Mouse (Mus musculus) bone marrow, adult 2 months (tissue): ENCODE results near the gene Npr2.
"Not testable (repeated sequence)": the region's sequence is repeated elsewhere in the genome, so short reads cannot be mapped to it uniquely, and the experiment has no call there.

Experiments used
- CTCF ChIP-seq: fragments of 200-500 bp; IDR thresholded peaks from 2 replicates; pipeline ENCODE4 v1.5.1; 2011; ENCODE audit warnings: low read length, control low read depth; ENCODE audit not compliant: control insufficient read depth, insufficient read depth
- POLR2A ChIP-seq: fragments of 200-500 bp; IDR thresholded peaks from 2 replicates; pipeline ENCODE4 v1.6.1; 2011; ENCODE audit warnings: low read depth, mild to moderate bottlenecking, control low read depth, low read length, borderline replicate concordance; ENCODE audit not compliant: control insufficient read depth

- not testable (repeated sequence) for TF ChIP-seq CTCF, POLR2A
Measured at GRCm38 (mm10) chr4:43596597-43596996, 35.1 kb upstream of the Npr2 start.
